Mouse (Mus musculus): ENCODE data around the gene Ryr1. TPM values are rescaled to one million over a fixed set of nuclear protein-coding genes. Genes with fewer than 3 reads are reported as not detected.

The Ryr1 gene
- polyA plus RNA-seq (2015; fragmentation: Nextera tagmentation; extraction: Ambion mirVana) = 8.5 and 9.8 TPM in 2 replicates

DNA sequence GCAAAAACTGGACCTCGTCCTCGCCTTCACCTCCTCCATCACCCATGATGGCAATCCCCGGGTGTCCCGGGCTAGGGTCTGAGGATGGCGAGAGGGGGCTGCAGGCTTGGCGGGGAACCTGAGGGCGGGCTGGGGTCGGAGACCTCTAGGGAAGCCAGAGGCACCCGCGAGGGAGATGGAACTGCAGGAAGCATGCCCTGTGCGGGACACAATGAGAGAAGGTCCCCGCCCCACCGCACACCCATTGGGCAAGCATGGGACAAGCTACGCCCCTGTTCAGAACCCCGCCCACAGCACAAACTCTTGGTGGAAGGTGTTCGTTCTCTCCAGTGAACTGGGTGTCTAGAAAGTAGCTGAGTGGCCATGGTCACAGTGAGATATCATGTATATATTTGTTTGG, at the start of gene Ryr1:
Ryr1 (minus strand) TSS at position 210 of the 400 bp plus-strand sequence.
- no peaks in the 10 kb centered on the region for H3K36me3 ChIP-seq
- peaks cover 9% of the 10 kb centered on the region for H3K4me1 ChIP-seq (replicated peaks)
- no peak within 1 kb of the TSS for H3K27ac ChIP-seq
- WGBS = 1% methylated on average over 16 of the region's 16 CpGs
- H3K9ac ChIP-seq = peak within 1 kb of the TSS; percentile 59
- no peak for ATAC-seq (ENCODE audit: low FRiP score)
- H3K27me3 ChIP-seq = peaks cover 21% of the 10 kb centered on the region; the same call in 1 of the 2 replicates
- H3K4me2 ChIP-seq = peak within 1 kb of the TSS; percentile 58
- peak within 1 kb of the TSS; percentile 33 for H3K4me3 ChIP-seq
- H3K9me3 ChIP-seq = no peaks in the 10 kb centered on the region

DNA sequence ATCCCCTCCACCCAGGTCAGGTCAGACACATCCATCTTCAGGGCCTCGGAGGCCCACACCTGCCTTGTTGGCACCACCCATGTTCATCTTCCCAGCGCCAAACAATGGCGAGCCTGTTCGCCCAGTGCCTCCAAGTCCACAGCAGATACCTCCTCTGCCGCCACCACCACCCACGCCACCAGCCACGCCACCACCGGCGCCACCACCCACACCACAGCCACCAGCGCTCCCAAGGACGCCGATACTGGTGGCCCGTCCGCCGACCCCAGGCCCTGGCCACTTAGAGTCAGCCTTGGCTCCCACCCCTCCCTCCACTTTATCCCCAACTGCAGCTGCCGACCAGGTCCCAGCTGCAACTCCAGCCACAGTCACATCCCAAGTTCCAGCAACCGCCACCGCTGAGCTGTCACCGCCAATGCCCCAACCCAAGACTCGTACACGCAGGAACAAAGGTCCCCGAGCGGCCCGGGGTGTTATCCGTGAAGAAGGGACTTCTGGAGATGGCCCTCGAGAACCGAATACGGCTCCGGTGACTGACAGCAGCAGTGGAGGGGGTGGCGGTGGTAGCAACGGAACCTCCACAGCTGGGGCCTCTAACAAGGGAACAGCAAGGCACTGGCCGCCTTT, 47.5 kb upstream of the Ryr1 start:
- H3K9ac ChIP-seq = 0 out of 2 replicates have a peak overlapping the region, but pooled peaks have one; percentile 51
- no peak overlapping the region for H3K27ac ChIP-seq
- no peaks in the 10 kb centered on the region for H3K9me3 ChIP-seq
- peaks cover 43% of the 10 kb centered on the region for H3K4me1 ChIP-seq (replicated peaks)
- H3K27me3 ChIP-seq = peaks cover 61% of the 10 kb centered on the region
- H3K36me3 ChIP-seq = peaks cover 49% of the 10 kb centered on the region
- H3K4me2 ChIP-seq = no peak overlapping the region
- WGBS = 23% methylated on average over 24 of the region's 32 CpGs
- H3K4me3 ChIP-seq = no peak overlapping the region; the same call in 1 of the 2 replicates
- no peak for ATAC-seq (ENCODE audit: low FRiP score)

DNA sequence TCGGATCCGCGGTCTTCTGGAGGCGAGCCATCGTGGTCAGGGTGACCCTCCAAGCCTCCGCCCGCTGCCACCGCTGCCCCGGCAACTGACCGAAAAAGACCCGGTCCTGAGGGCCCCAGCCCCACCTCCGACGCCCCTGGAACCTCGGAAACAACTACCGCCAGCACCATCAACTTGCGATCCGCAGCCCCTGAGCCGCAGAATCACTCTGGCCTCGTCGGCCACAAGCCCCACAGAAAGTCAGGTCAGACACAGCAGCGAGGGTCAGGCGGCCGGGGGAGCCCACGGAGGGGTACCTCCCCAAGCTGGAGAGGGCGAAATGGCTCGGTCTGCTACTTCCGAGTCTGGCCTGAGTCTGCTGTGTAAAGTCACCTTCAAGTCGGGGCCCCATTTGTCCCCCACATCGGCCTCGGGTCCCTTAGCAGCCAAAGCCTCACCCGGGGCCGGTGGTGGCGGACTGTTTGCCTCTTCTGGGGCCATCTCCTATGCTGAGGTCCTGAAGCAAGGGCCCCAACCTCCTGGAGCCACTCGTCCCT, 46.7 kb upstream of the Ryr1 start:
- 6% methylated on average over 33 of the region's 34 CpGs for WGBS

GRCm38 (mm10) chr7:29170755-29171561, 46.0 kb upstream of the Ryr1 start:
- H3K27me3 ChIP-seq = peaks cover 70% of the 10 kb centered on the region
- WGBS = 1% methylated on average over 43 of the region's 43 CpGs

More for the DNA sequence above, 46.7 kb upstream of the Ryr1 start:
- Histone ChIP-seq H3K4me1 (replicated peaks) (peaks cover 47% of the 10 kb centered on the region), H3K9me3 (no peaks in the 10 kb centered on the region), H3K4me3 (peak overlapping the region; percentile 71), H3K27me3 (peaks cover 66% of the 10 kb centered on the region), H3K36me3 (peaks cover 44% of the 10 kb centered on the region), H3K4me2 (peak overlapping the region; percentile 73), H3K27ac (no peak overlapping the region), H3K9ac (peak overlapping the region; percentile 51; the same call in 1 of the 2 replicates)
- no peak for ATAC-seq (ENCODE audit: low FRiP score)

DNA sequence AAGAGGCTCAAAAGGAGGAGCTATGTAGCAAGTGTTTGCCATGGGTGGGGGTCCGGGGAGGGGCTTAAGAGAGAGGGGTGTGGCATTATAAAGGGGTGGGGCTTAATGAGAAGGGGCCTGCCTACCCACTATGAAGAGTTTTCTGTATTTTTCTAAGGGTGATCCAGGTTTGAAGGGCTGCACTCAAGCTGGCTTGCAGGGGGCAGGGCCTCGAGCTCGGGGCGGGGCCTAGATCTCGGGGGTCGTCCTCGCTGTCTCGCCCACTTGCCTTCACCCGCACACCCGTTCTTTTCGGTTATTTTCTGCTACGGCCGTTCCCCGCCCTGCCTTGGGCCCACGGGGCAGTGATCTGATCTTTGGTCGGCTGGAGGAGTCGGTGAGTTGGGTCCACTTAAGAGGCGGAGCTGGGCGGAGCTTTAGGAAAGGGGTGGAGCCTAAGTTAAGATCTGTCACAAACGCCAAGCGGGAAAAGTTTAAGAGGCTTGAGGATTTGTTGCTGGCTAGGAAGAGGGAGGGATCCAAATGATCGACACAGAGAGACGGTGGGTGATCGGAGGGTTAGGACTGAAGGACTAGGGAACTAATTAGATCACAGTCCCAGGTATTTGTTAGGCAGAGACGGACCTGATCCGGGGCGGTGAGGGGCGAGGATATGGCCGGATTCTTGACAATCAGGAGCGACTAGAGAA, 45.2 kb upstream of the Ryr1 start, which contains the start of the genes Ggn and Spred3:
Ggn (plus strand) TSS at position 145 of the 689 bp plus-strand sequence.
Spred3 (minus strand) TSS at position 346 of the 689 bp plus-strand sequence.
- WGBS = under 1% methylated on average over 30 of the region's 30 CpGs

More at GRCm38 (mm10) chr7:29170755-29171561, 46.0 kb upstream of the Ryr1 start:
- ATAC-seq (ENCODE audit: low FRiP score) = no peak
- no peaks in the 10 kb centered on the region for H3K9me3 ChIP-seq
- peak overlapping the region; percentile 51; the same call in 1 of the 2 replicates for H3K9ac ChIP-seq
- peaks cover 42% of the 10 kb centered on the region for H3K36me3 ChIP-seq
- H3K4me1 ChIP-seq (replicated peaks) = peaks cover 47% of the 10 kb centered on the region
- peak overlapping the region; percentile 71 for H3K4me3 ChIP-seq
- peak overlapping the region; percentile 73 for H3K4me2 ChIP-seq
- no peak overlapping the region for H3K27ac ChIP-seq

GRCm38 (mm10) chr7:29169231-29170065, 44.5 kb upstream of the Ryr1 start:
- peak overlapping the region; percentile 80 for H3K9ac ChIP-seq
- peak overlapping the region; percentile 73 for H3K4me2 ChIP-seq
- peaks cover 29% of the 10 kb centered on the region for H3K36me3 ChIP-seq
- H3K9me3 ChIP-seq = no peaks in the 10 kb centered on the region
- peak overlapping the region; percentile 71 for H3K4me3 ChIP-seq
- under 1% methylated on average over 31 of the region's 39 CpGs for WGBS
- peaks cover 47% of the 10 kb centered on the region for H3K4me1 ChIP-seq (replicated peaks)
- peak; percentile 80 for ATAC-seq (ENCODE audit: low FRiP score)
- peak overlapping the region; percentile 89 for H3K27ac ChIP-seq
- peaks cover 57% of the 10 kb centered on the region for H3K27me3 ChIP-seq

More for the DNA sequence above, 45.2 kb upstream of the Ryr1 start, which contains the start of the genes Ggn and Spred3:
- Histone ChIP-seq H3K4me2 (peak within 1 kb of the TSS; percentile 73), H3K9ac (peak within 1 kb of the TSS; percentile 80), H3K36me3 (peaks cover 37% of the 10 kb centered on the region), H3K27me3 (peaks cover 64% of the 10 kb centered on the region), H3K27ac (peak within 1 kb of the TSS; percentile 89), H3K4me1 (replicated peaks) (peaks cover 47% of the 10 kb centered on the region), H3K4me3 (peak within 1 kb of the TSS; percentile 71), H3K9me3 (no peaks in the 10 kb centered on the region)
- peak; percentile 50 for ATAC-seq (ENCODE audit: low FRiP score)

GRCm38 (mm10) chr7:29168791-29169230, 43.8 kb upstream of the Ryr1 start:
- Histone ChIP-seq H3K9me3 (no peaks in the 10 kb centered on the region), H3K4me2 (peak overlapping the region; percentile 73), H3K27me3 (peaks cover 50% of the 10 kb centered on the region), H3K27ac (peak overlapping the region; percentile 89), H3K4me1 (replicated peaks) (peaks cover 47% of the 10 kb centered on the region), H3K9ac (peak overlapping the region; percentile 80), H3K36me3 (peaks cover 25% of the 10 kb centered on the region), H3K4me3 (peak overlapping the region; percentile 71)
- WGBS = under 1% methylated on average over 14 of the region's 14 CpGs
- peak; percentile 36 for ATAC-seq (ENCODE audit: low FRiP score)

DNA sequence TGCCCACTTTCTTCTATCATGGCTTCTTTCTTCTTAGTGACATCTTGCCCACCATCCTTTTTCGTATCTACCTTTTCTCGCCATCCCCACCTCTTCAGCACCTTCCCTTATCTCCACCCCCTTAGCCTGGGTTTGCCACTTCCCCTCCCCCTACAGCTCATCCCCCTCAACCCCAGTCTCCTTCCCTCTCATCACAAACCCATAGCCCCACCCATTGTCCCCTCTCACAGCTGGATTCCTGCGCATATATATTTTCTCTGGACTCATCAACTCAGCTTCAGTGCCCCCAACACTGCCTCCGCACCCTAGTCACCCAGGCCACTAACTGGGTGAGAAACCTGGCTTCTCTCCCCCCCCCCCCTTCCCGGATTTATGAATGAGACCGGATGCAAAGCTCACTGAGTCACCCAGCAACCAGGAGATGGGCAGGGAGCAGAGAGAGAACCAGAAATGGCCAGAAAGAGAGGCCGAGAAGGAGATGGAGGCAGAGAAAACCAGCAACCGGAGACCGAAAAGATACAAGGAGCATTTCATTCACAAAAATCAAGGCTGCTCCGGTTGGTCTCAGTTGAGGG, 43.2 kb upstream of the Ryr1 start:
- Histone ChIP-seq H3K36me3 (peaks cover 20% of the 10 kb centered on the region), H3K4me2 (peak overlapping the region; percentile 73), H3K9ac (peak overlapping the region; percentile 80), H3K4me3 (peak overlapping the region; percentile 71), H3K27ac (peak overlapping the region; percentile 89), H3K27me3 (peaks cover 44% of the 10 kb centered on the region), H3K4me1 (replicated peaks) (peaks cover 47% of the 10 kb centered on the region), H3K9me3 (no peaks in the 10 kb centered on the region)
- ATAC-seq (ENCODE audit: low FRiP score) = no peak
- WGBS = 3% methylated on average over 10 of the region's 10 CpGs

- H3K9ac ChIP-seq = peak overlapping the region; percentile 80
- H3K27me3 ChIP-seq = peaks cover 39% of the 10 kb centered on the region
- ATAC-seq (ENCODE audit: low FRiP score) = no peak
- H3K9me3 ChIP-seq = no peaks in the 10 kb centered on the region
- peaks cover 16% of the 10 kb centered on the region for H3K36me3 ChIP-seq
- H3K4me1 ChIP-seq (replicated peaks) = peaks cover 44% of the 10 kb centered on the region
- peak overlapping the region; percentile 73 for H3K4me2 ChIP-seq
- no peak overlapping the region for H3K27ac ChIP-seq
- H3K4me3 ChIP-seq = peak overlapping the region; percentile 71
- 13% methylated on average over 18 of the region's 19 CpGs for WGBS
Measured at GRCm38 (mm10) chr7:29167656-29168055, 42.7 kb upstream of the Ryr1 start.

DNA sequence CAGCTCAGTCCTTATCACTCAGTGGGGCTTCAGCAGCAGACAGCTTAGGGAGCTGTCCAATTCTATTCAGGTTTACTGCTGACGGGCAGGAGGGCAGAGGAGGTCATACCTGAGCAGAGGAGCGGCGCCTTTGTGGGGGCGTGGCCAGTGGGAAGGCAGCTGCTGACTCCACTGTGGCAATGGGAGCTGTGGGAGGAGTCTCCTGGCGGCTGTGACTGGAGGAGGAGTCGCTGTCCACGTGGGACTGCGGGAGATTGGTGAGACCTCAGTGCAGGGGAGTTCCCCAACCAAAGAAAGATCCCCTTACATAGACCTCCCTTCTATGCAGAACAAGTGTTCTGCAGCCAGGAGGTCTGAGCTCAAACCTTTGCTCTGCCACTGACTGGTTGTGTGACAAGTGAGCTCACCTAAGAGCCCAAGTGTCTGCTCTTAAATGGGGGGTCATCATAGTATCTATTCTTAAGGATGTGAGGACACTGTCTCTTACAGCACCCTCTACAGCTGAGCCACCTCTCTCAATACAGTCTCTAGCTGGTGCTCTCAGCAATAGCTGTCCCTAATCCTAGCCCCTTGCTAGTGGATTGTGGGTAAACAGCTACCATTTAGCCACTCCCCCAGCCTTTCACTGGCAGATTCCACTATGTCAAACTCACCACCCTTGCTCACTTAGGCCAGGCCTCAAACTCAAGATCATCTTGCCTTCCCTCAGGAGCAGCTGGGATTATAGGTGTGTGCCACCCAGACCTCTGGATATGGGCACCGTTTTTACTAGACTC, 38.0 kb upstream of the Ryr1 start:
- 16% methylated on average over 9 of the region's 9 CpGs for WGBS
- Histone ChIP-seq H3K4me1 (replicated peaks) (peaks cover 8% of the 10 kb centered on the region), H3K4me2 (no peak overlapping the region), H3K9me3 (no peaks in the 10 kb centered on the region), H3K27me3 (peaks cover 37% of the 10 kb centered on the region), H3K9ac (no peak overlapping the region), H3K4me3 (no peak overlapping the region), H3K27ac (no peak overlapping the region), H3K36me3 (peaks cover 31% of the 10 kb centered on the region)
- no peak for ATAC-seq (ENCODE audit: low FRiP score)
